Mouse (Mus musculus) forebrain, embryonic 11.5 days (tissue): ENCODE measurements at regions not wholly inside any gene's neighbourhood (a gene's known extent, or its start where the extent isn't known, plus 50 kb on each side); places are given as distances from the start of the nearest gene placed in this dataset.

Experiments used
- ATAC-seq: fragments of 200-750 bp; cut with Nextera tagmentation; replicated peaks from 2 replicates; pipeline ENCODE4 v1.8.0; 2017; ENCODE audit warnings: moderate TSS enrichment; ENCODE audit not compliant: low FRiP score
- DNase-seq: peaks from one replicate; pipeline ENCODE4 v3.0.0-alpha.2; 2017; ENCODE audit warnings: low spot score
- H3K27ac ChIP-seq: fragments of 300-500 bp; sonication (generic); 2 replicates; pipeline ENCODE4 v1.5.1; 2014; ENCODE audit warnings: low read depth, low read length
- H3K27me3 ChIP-seq: fragments of 300-500 bp; sonication (generic); 2 replicates; pipeline ENCODE4 v1.6.1; 2014; ENCODE audit warnings: mild to moderate bottlenecking, low read length, mixed read lengths; ENCODE audit not compliant: control insufficient read depth, insufficient read depth
- H3K36me3 ChIP-seq: fragments of 300-500 bp; sonication (generic); 2 replicates; pipeline ENCODE4 v1.6.1; 2014; ENCODE audit warnings: mild to moderate bottlenecking, low read length, moderate library complexity, mixed read lengths; ENCODE audit not compliant: control insufficient read depth, insufficient read depth
- H3K4me1 ChIP-seq: fragments of 300-500 bp; sonication (generic); replicated peaks from 2 replicates; pipeline ENCODE4 v1.6.1; 2014; ENCODE audit warnings: low read length, mixed read lengths; ENCODE audit not compliant: control insufficient read depth, insufficient read depth
- H3K4me2 ChIP-seq: fragments of 300-500 bp; sonication (generic); 2 replicates; pipeline ENCODE4 v1.6.1; 2014; ENCODE audit warnings: low read depth, mild to moderate bottlenecking, low read length, moderate library complexity, mixed read lengths; ENCODE audit not compliant: severe bottlenecking
- H3K4me3 ChIP-seq: fragments of 300-500 bp; sonication (generic); 2 replicates; pipeline ENCODE4 v1.5.1; 2014; ENCODE audit warnings: low read depth, low read length
- H3K9ac ChIP-seq: fragments of 300-500 bp; sonication (generic); 2 replicates; pipeline ENCODE4 v1.6.1; 2014; ENCODE audit warnings: low read length
- H3K9me3 ChIP-seq: fragments of 300-500 bp; sonication (generic); 2 replicates; pipeline ENCODE4 v1.6.1; 2016; ENCODE audit warnings: low read length, mixed read lengths; ENCODE audit not compliant: control insufficient read depth
- WGBS: fragments of 180-500 bp; shearing (Covaris S2); extraction: QIAGEN DNeasy Blood & Tissue Kit; methylation state at CpG from one replicate; pipeline ENCODE4 v1.1.7; 2014; 5-methylcytosine and 5-hydroxymethylcytosine counted together

GRCm38 (mm10) chr6:127250181-127250873, 98.3 kb upstream of the Ccnd2 start:
- no peaks in the 10 kb centered on the region for H3K9me3 ChIP-seq
- peaks cover 25% of the 10 kb centered on the region for H3K4me1 ChIP-seq
- H3K4me3 ChIP-seq = no peak overlapping the region
- H3K27ac ChIP-seq = no peak overlapping the region
- no peaks in the 10 kb centered on the region for H3K36me3 ChIP-seq
- no peak overlapping the region for H3K4me2 ChIP-seq
- ATAC-seq = 0 out of 2 replicates have a peak, but pooled peaks have one; percentile 40
- no peaks in the 10 kb centered on the region; the same call in 1 of the 2 replicates for H3K27me3 ChIP-seq
- H3K9ac ChIP-seq = no peak overlapping the region
- DNase-seq = peak; percentile 61
- 10% methylated on average over 8 of the region's 8 CpGs for WGBS

- WGBS = 7% methylated on average over 11 of the region's 11 CpGs
- H3K27ac ChIP-seq = peak overlapping the region; percentile 60
- H3K27me3 ChIP-seq = no peaks in the 10 kb centered on the region; the same call in 1 of the 2 replicates
- H3K9ac ChIP-seq = peak overlapping the region; percentile 9
- peak overlapping the region; percentile 28 for H3K4me2 ChIP-seq
- no peaks in the 10 kb centered on the region for H3K36me3 ChIP-seq
- peaks cover 25% of the 10 kb centered on the region for H3K4me1 ChIP-seq
- no peaks in the 10 kb centered on the region for H3K9me3 ChIP-seq
- 0 out of 2 replicates have a peak overlapping the region, but pooled peaks have one; percentile 3 for H3K4me3 ChIP-seq
- DNase-seq (peak; percentile 55), ATAC-seq (peak; percentile 19; the same call in 1 of the 2 replicates)
Observed at GRCm38 (mm10) chr6:127250874-127251670, 99.1 kb upstream of the Ccnd2 start.

DNA sequence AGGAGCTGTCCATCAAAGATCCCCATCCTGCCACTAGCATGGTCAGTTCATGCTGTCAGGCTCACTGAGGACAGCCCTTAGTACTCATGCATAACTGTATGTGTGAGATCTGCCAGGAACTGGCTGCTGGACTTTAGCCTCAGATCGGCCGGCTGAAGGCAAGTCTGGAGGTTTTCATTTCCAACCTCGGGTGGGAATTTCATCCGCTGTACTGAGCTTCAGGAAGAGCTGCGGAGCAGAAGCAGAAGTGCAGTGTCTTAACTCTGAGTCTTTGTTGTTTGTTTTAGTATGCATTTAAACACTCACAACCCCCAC, 99.6 kb upstream of the Ccnd2 start:
- no peaks in the 10 kb centered on the region for H3K9me3 ChIP-seq
- H3K4me2 ChIP-seq = peak overlapping the region; percentile 28
- H3K36me3 ChIP-seq = no peaks in the 10 kb centered on the region
- DNase-seq (no peak), ATAC-seq (peak; percentile 26)
- H3K27ac ChIP-seq = peak overlapping the region; percentile 60
- peaks cover 25% of the 10 kb centered on the region for H3K4me1 ChIP-seq
- H3K9ac ChIP-seq = peak overlapping the region; percentile 9
- no peaks in the 10 kb centered on the region; the same call in 1 of the 2 replicates for H3K27me3 ChIP-seq
- WGBS = 1% methylated on average over 5 of the region's 5 CpGs
- peak overlapping the region; percentile 3; the same call in 1 of the 2 replicates for H3K4me3 ChIP-seq

DNA sequence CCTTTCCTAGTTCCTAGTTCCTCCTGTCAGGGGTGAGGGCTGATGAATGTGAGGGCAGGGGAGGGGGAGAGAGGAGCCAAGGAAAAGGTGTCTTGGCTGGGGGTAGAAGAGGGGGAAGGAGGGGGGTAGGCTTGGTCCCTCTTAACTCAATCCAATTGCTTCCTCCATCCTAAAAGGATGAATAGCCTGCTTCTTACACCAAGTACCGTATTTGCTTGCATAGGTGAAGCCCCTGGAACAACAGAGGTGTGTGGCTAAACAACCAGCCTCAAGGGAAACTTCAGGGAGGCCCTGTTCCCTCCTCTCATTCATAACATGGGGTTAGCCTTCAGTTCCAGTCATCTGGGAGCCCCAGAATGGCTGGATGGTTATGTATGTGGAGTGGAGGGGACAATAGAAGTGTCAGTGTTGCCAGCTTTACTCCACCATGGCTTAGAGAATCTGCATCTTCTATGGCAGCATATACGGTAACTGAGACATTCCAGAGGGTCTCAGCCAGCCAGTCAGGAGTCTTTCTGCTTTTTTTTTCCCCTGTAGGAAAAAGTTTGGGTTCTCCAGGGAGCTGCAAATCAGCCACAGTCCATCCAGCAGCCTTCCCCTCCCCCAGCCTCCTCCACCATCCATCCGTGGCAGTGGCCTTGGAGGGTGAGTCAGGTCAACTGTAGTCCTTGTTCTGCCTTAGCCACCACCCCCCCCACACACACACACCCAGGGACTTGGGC, 100.2 kb upstream of the Ccnd2 start:
- 6% methylated on average over 3 of the region's 3 CpGs for WGBS
- no peaks in the 10 kb centered on the region for H3K36me3 ChIP-seq
- peak; percentile 64 for DNase-seq
- no peaks in the 10 kb centered on the region for H3K9me3 ChIP-seq
- peak overlapping the region; percentile 3; the same call in 1 of the 2 replicates for H3K4me3 ChIP-seq
- H3K4me1 ChIP-seq = peaks cover 25% of the 10 kb centered on the region
- peak overlapping the region; percentile 28 for H3K4me2 ChIP-seq
- ATAC-seq = peak; percentile 60
- H3K9ac ChIP-seq = peak overlapping the region; percentile 9; the same call in 1 of the 2 replicates
- H3K27ac ChIP-seq = peak overlapping the region; percentile 60; the same call in 1 of the 2 replicates
- no peaks in the 10 kb centered on the region; the same call in 1 of the 2 replicates for H3K27me3 ChIP-seq

GRCm38 (mm10) chr6:127253935-127254334, 101.9 kb upstream of the Ccnd2 start:
- H3K9me3 ChIP-seq = no peaks in the 10 kb centered on the region
- no peak overlapping the region for H3K27ac ChIP-seq
- no peak overlapping the region for H3K9ac ChIP-seq
- ATAC-seq (no peak), DNase-seq (no peak)
- H3K27me3 ChIP-seq = no peaks in the 10 kb centered on the region; the same call in 1 of the 2 replicates
- peaks cover 24% of the 10 kb centered on the region for H3K4me1 ChIP-seq
- WGBS = 84% methylated on average over 3 of the region's 3 CpGs
- H3K4me3 ChIP-seq = no peak overlapping the region
- no peaks in the 10 kb centered on the region for H3K36me3 ChIP-seq
- H3K4me2 ChIP-seq = no peak overlapping the region

DNA sequence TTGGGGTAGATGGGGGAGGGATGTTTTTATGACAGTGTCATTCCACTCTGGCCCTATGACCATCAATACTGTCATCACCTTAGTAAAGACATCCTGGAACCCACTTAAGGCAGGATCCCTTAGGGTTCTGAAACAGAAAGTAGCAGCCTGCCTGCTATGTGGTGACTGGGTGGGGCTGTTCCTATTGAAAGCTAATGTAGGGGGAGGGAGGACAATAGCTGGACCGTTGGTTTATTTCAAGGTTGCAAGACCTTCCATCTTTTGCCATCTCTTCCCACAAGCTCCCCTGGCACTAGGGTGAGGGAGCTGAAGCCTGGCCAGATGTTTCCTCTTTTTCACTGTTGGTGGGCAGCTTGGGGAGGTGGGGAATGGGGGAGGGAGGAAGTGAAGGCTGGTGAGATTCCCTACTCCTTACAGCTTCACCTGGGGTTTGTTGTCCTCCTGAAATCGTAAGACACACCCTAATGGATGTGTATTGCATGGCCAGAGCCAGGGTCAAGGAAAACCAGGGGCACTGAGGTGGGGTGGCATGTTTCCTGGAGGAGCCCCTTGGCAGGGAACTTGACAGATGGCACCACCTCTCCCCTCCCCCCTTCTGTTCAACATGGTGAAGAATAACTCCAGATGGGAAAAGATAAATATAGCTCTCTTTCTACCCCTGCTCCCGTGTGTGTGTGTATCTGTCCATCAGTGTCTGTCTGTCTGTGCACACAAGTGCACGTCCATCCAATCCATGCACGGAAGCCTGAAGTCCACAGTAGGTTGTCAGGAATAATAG, 112.1 kb upstream of the Ccnd2 start:
- Histone ChIP-seq H3K27me3 (no peaks in the 10 kb centered on the region), H3K4me2 (no peak overlapping the region), H3K4me1 (0 out of 2 replicates have a peak, but pooled peaks cover 3% of the 10 kb centered on the region), H3K9ac (no peak overlapping the region), H3K36me3 (no peaks in the 10 kb centered on the region), H3K27ac (no peak overlapping the region), H3K9me3 (no peaks in the 10 kb centered on the region), H3K4me3 (no peak overlapping the region)
- no peak for ATAC-seq
- WGBS = 81% methylated on average over 5 of the region's 5 CpGs
- no peak for DNase-seq

- WGBS = 81% methylated on average over 9 of the region's 9 CpGs
- Histone ChIP-seq H3K4me2 (no peak overlapping the region), H3K4me1 (0 out of 2 replicates have a peak, but pooled peaks cover 3% of the 10 kb centered on the region), H3K27me3 (no peaks in the 10 kb centered on the region), H3K36me3 (no peaks in the 10 kb centered on the region), H3K9ac (no peak overlapping the region), H3K4me3 (no peak overlapping the region), H3K27ac (no peak overlapping the region), H3K9me3 (no peaks in the 10 kb centered on the region)
- DNase-seq = no peak
- no peak for ATAC-seq
Observed at GRCm38 (mm10) chr6:127265063-127265775, 113.2 kb upstream of the Ccnd2 start.
